Mouse (Mus musculus) ES-Bruce4 (cell line): ENCODE measurements around the gene Ttc7b.

Experiments
- CTCF ChIP-seq: IDR thresholded peaks from one replicate; pipeline ENCODE4 v1.8.1; 2011; ENCODE audit warnings: low read depth, low read length
- EP300 ChIP-seq: IDR thresholded peaks from 2 replicates; pipeline ENCODE4 v1.6.1; 2011; ENCODE audit warnings: low read depth, low read length; ENCODE audit not compliant: insufficient read depth
- POLR2A ChIP-seq: IDR thresholded peaks from one replicate; pipeline ENCODE4 v1.8.1; 2011; ENCODE audit warnings: low read length; ENCODE audit not compliant: insufficient read depth

DNA sequence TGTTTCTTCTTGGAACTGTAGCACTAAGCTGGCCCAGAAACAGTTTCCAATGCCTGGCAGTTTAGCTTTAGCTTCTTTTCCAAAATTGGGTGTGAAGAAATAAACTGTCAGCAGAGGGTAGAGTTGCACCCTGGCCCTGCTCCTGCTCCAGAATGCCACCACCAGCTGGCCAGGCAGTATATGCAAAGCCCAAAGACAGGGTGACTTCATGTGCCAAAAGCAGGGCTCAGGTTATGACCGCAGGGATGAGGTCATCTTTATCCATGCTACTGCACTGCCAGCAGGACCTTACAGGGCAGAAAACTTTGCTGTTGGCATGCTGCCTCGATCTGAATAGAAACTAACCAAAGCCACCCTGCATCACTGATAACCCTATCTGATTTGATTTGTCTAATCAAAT, 65.2 kb downstream of the Ttc7b start:
- TF ChIP-seq CTCF (no peak), POLR2A (no peak), EP300 (no peak)
